21 mouse cellular contexts compared by ENCODE assay signal in genomic region chr11:22978711-22979110, GRCm38 (mm10). TPM values are rescaled to one million over a fixed set of nuclear protein-coding genes. Genes with fewer than 3 reads are reported as not detected.
DNase-seq lines count a peak whose midpoint lies in the region; ATAC-seq and TF ChIP-seq lines count a peak whose summit lies in the region.
"Had no signal": no experiment of that assay in that cellular context is flagged by ENCODE, and none has a peak within 500 bp of the region (broad histone marks: within the 10 kb centered on the region; RNA-seq: fewer than 3 reads in every experiment).

No protein-coding gene starts in this region.

- intact Hi-C loops in heart, adult 2 months (cut with DNase I) = loop anchor here (5.0 to 10.0 kb wide), 2 partner anchors 464 to 691 kb away; partner anchors contain the start of gene Tmem17

- peaks cover under 1% of the 10 kb centered on the region; the same call in 1 of the 2 replicates for H3K9me3 ChIP-seq in limb, embryonic 10.5 days (replicated peaks)
- H3K9me3 ChIP-seq: midbrain, embryonic 12.5 days had no signal

- H3K9ac ChIP-seq in heart, adult 2 months (ENCODE audit: low read depth, low read length) = no peak overlapping the region
- H3K9ac ChIP-seq: hindbrain, embryonic 12.5 days; midbrain, embryonic 12.5 days had no signal

- H3K36me3 ChIP-seq in heart, adult 2 months (ENCODE audit: control insufficient read depth, insufficient read depth, low read length) = peaks cover 20% of the 10 kb centered on the region
- H3K36me3 ChIP-seq in limb, embryonic 10.5 days = peaks cover 38% of the 10 kb centered on the region

- TF ChIP-seq EP300 in heart, adult 2 months (IDR thresholded peaks at IDR 0.05; ENCODE audit: insufficient read depth, low read depth, low read length) = no peak

- H3K4me1 ChIP-seq in heart, adult 2 months (ENCODE audit: control insufficient read depth, insufficient read depth, low read length) = peaks cover 9% of the 10 kb centered on the region
- H3K4me1 ChIP-seq in cerebellum, adult 2 months (ENCODE audit: control insufficient read depth, insufficient read depth, low read length) = peaks cover 20% of the 10 kb centered on the region
- peaks cover 26% of the 10 kb centered on the region for H3K4me1 ChIP-seq in limb, embryonic 10.5 days

- H3K27ac ChIP-seq in heart, adult 2 months = no peak overlapping the region
- H3K27ac ChIP-seq in cerebellum, adult 2 months (ENCODE audit: insufficient read depth, low read length) = no peak overlapping the region
- H3K27ac ChIP-seq in limb, embryonic 10.5 days = no peak overlapping the region
- H3K27ac ChIP-seq: embryonic facial prominence, embryonic 10.5 days; hindbrain, embryonic 12.5 days; kidney, postnatal 0 days; midbrain, embryonic 12.5 days; stomach, postnatal 0 days had no signal

- H3K27me3 ChIP-seq in heart, adult 2 months (ENCODE audit: control insufficient read depth, insufficient read depth, low read length) = no peaks in the 10 kb centered on the region
- H3K27me3 ChIP-seq in cerebellum, adult 2 months (ENCODE audit: control insufficient read depth, insufficient read depth, low read length) = no peaks in the 10 kb centered on the region
- H3K27me3 ChIP-seq in limb, embryonic 10.5 days (ENCODE audit: low read depth, poor library complexity, severe bottlenecking) = no peaks in the 10 kb centered on the region
- H3K27me3 ChIP-seq: hindbrain, embryonic 12.5 days; midbrain, embryonic 12.5 days; Patski had no signal

- H3K4me3 ChIP-seq in heart, adult 2 months = no peak overlapping the region
- H3K4me3 ChIP-seq in cerebellum, adult 2 months (replicated peaks; ENCODE audit: insufficient read depth, low read depth, low read length) = no peak overlapping the region
- H3K4me3 ChIP-seq in limb, embryonic 10.5 days = no peak overlapping the region
- H3K4me3 ChIP-seq: embryonic facial prominence, embryonic 10.5 days; hindbrain, embryonic 12.5 days; midbrain, embryonic 12.5 days had no signal

- no peak for TF ChIP-seq CTCF in heart, adult 2 months (IDR thresholded peaks at IDR 0.05)
- no peak for TF ChIP-seq CTCF in cerebellum, adult 2 months (IDR thresholded peaks at IDR 0.05; ENCODE audit: borderline replicate concordance, insufficient read depth, low read depth, low read length)

- DNase-seq in heart, adult 11 months = peak; percentile 72
- no peak for DNase-seq in heart, adult 2 months
- DNase-seq in MN1 (ENCODE audit: low spot score) = peak; percentile 51
- peak; percentile 77 to 85 for DNase-seq in cerebellum, adult 2 months
- DNase-seq in cerebellum, postnatal 36 days = peak; percentile 74 to 77
- no peak for DNase-seq in limb, embryonic 10.5 days (ENCODE audit: low spot score)
- DNase-seq: adrenal gland, adult 8-10 months; gastrocnemius, postnatal 25 days; kidney, adult 11 months; liver; right cerebral cortex, postnatal 25 days; thymus, postnatal 14 days had no signal

- no peak for TF ChIP-seq POLR2A in heart, adult 2 months (IDR thresholded peaks at IDR 0.05; ENCODE audit: insufficient read depth, low read depth, low read length)
- TF ChIP-seq POLR2A in cerebellum, adult 2 months (IDR thresholded peaks at IDR 0.05; ENCODE audit: borderline replicate concordance, insufficient read depth, low read length) = no peak

- 61% methylated on average over 1 of the region's 1 CpGs for WGBS in heart, adult 2 months
- 10% methylated on average over 1 of the region's 1 CpGs for WGBS in cerebellum, adult 2 months
- 63% methylated on average over 1 of the region's 1 CpGs for WGBS in limb, embryonic 10.5 days

- H3K79me2 ChIP-seq in heart, adult 2 months (replicated peaks; ENCODE audit: control insufficient read depth, insufficient read depth, low read length) = peaks cover 7% of the 10 kb centered on the region; the same call in 1 of the 2 replicates

- no peak for ATAC-seq in monocyte, adult 5-6 weeks (replicated peaks; ENCODE audit: insufficient number of reproducible peaks, low FRiP score, low TSS enrichment, poor library complexity, severe bottlenecking)
- ATAC-seq in inflammation-experienced regulatory T-cells, adult 6 months = no peak
- ATAC-seq: lung, postnatal 0 days; Patski had no signal

RNA-seq across cellular contexts. Expression of gene Gm28048, which starts 3.2 kb away (rescaled TPM):
- 1 to 10 TPM; 5.2 to 7.0 TPM for total RNA-seq in heart, adult 2 months (2021)
- 2.1 and 8.3 TPM in 2 replicates for polyA plus RNA-seq in heart, adult 2 months (2012; rRNA removed)
- 3.1 and 4.4 TPM in 2 replicates for polyA plus RNA-seq in cerebellum, adult 2 months (2012; rRNA removed)
- 21.3 to 32.3 TPM (median 25.1 TPM) in 3 replicates for total RNA-seq in monocyte, adult 5-6 weeks (2017)
- 4.1 and 5.2 TPM in 2 replicates for polyA plus RNA-seq in limb, embryonic 10.5 days (2016; fragmentation: Nextera tagmentation; extraction: Ambion mirVana)
- polyA plus RNA-seq in inflammation-experienced regulatory T-cells, adult 6 months (2017; shearing (Covaris generic)) = 10 to 100 TPM; 32.2 to 37.8 (median 34.9) TPM

RNA-seq across cellular contexts. Expression of gene Commd1, which starts 3.5 kb away (rescaled TPM):
- total RNA-seq in heart, adult 2 months (2021) = 100 to 1,000 TPM; 138 to 158 TPM
- 26.7 and 40.1 TPM in 2 replicates for polyA plus RNA-seq in heart, adult 2 months (2012; rRNA removed)
- 44.4 and 49.1 TPM in 2 replicates for polyA plus RNA-seq in cerebellum, adult 2 months (2012; rRNA removed)
- total RNA-seq in monocyte, adult 5-6 weeks (2017) = 42.8 to 84.2 TPM (median 45.9 TPM) in 3 replicates
- 376 and 399 TPM in 2 replicates for polyA plus RNA-seq in limb, embryonic 10.5 days (2016; fragmentation: Nextera tagmentation; extraction: Ambion mirVana)
- polyA plus RNA-seq in inflammation-experienced regulatory T-cells, adult 6 months (2017; shearing (Covaris generic)) = 100 to 1,000 TPM in 1 of 3 experiments, 10 to 100 TPM in 2; 72.3 to 139 (median 76.1) TPM

RNA-seq across cellular contexts. Expression of gene Zrsr1, which starts 6.9 kb away (rescaled TPM):
- 10 to 100 TPM; 15.1 to 22.0 TPM for total RNA-seq in heart, adult 2 months (2021)
- polyA plus RNA-seq in heart, adult 2 months (2012; rRNA removed) = 4.6 and 7.2 TPM in 2 replicates
- polyA plus RNA-seq in cerebellum, adult 2 months (2012; rRNA removed) = 73.0 and 78.9 TPM in 2 replicates
- 18.8 to 34.8 TPM (median 27.8 TPM) in 3 replicates for total RNA-seq in monocyte, adult 5-6 weeks (2017)
- polyA plus RNA-seq in limb, embryonic 10.5 days (2016; fragmentation: Nextera tagmentation; extraction: Ambion mirVana) = 2.2 and 2.4 TPM in 2 replicates
- 10 to 100 TPM in 1 of 3 experiments, 1 to 10 TPM in 2; 6.2 to 11.1 (median 8.8) TPM for polyA plus RNA-seq in inflammation-experienced regulatory T-cells, adult 6 months (2017; shearing (Covaris generic))

RNA-seq across cellular contexts. Expression of gene Cct4, which starts 11.6 kb away (rescaled TPM):
- total RNA-seq in heart, adult 2 months (2021) = 100 to 1,000 TPM; 114 to 129 TPM
- polyA plus RNA-seq in heart, adult 2 months (2012; rRNA removed) = 54.2 and 72.3 TPM in 2 replicates
- polyA plus RNA-seq in cerebellum, adult 2 months (2012; rRNA removed) = 84.0 and 88.5 TPM in 2 replicates
- 162 to 183 TPM (median 162 TPM) in 3 replicates for total RNA-seq in monocyte, adult 5-6 weeks (2017)
- polyA plus RNA-seq in limb, embryonic 10.5 days (2016; fragmentation: Nextera tagmentation; extraction: Ambion mirVana) = 402 and 453 TPM in 2 replicates
- polyA plus RNA-seq in inflammation-experienced regulatory T-cells, adult 6 months (2017; shearing (Covaris generic)) = 100 to 1,000 TPM; 197 to 230 (median 201) TPM

RNA-seq across cellular contexts. Expression of gene Fam161a, which starts 28.6 kb away (rescaled TPM):
- 1 to 10 TPM; 1.9 to 2.3 TPM for total RNA-seq in heart, adult 2 months (2021)
- 1.2 and 1.3 TPM in 2 replicates for polyA plus RNA-seq in heart, adult 2 months (2012; rRNA removed)
- polyA plus RNA-seq in cerebellum, adult 2 months (2012; rRNA removed) = 4.6 and 5.1 TPM in 2 replicates
- total RNA-seq in monocyte, adult 5-6 weeks (2017) = 1.2 to 4.5 TPM (median 1.8 TPM) in 3 replicates
- 0.78 and 1.6 TPM in 2 replicates for polyA plus RNA-seq in limb, embryonic 10.5 days (2016; fragmentation: Nextera tagmentation; extraction: Ambion mirVana)
- polyA plus RNA-seq in inflammation-experienced regulatory T-cells, adult 6 months (2017; shearing (Covaris generic)) = 1 to 10 TPM; 2.0 to 6.1 (median 2.8) TPM

Comparison
In these comparisons a context has a peak if more than half of its experiments do, and no peak if none do; other contexts are left out.
1. DNase-seq: peak in heart, adult 11 months (single experiment), MN1 (single experiment), cerebellum, adult 2 months (2 of 2) and cerebellum, postnatal 36 days (2 of 2); none in heart, adult 2 months (0 of 2) and limb, embryonic 10.5 days (single experiment).